27 mouse cellular contexts compared by ENCODE assay signal in genomic region chr15:89292795-89293194, GRCm38 (mm10). TPM values are rescaled to one million over a fixed set of nuclear protein-coding genes. Genes with fewer than 3 reads are reported as not detected.
"Had no signal": no experiment of that assay in that cellular context is flagged by ENCODE, and none has a peak within 500 bp of the region (broad histone marks: within the 10 kb centered on the region; RNA-seq: fewer than 3 reads in every experiment).

No protein-coding gene starts in this region.

- H3K27ac ChIP-seq: limb, embryonic 15.5 days; lung, embryonic 15.5 days; macrophage; midbrain, embryonic 10.5 days; midbrain, embryonic 12.5 days; neural tube, embryonic 13.5 days; neural tube, embryonic 15.5 days; stomach, embryonic 15.5 days had no signal

- H3K4me3 ChIP-seq: limb, embryonic 15.5 days; lung, embryonic 15.5 days; midbrain, embryonic 10.5 days; midbrain, embryonic 12.5 days; myocyte; neural tube, embryonic 13.5 days; neural tube, embryonic 15.5 days; stomach, embryonic 15.5 days had no signal

- ATAC-seq: lung, postnatal 0 days; midbrain, embryonic 16.5 days had no signal

- H3K9ac ChIP-seq: limb, embryonic 15.5 days; lung, embryonic 15.5 days; midbrain, embryonic 12.5 days; neural tube, embryonic 13.5 days; neural tube, embryonic 15.5 days; stomach, embryonic 15.5 days had no signal

- H3K4me1 ChIP-seq: limb, embryonic 15.5 days; midbrain, embryonic 10.5 days; midbrain, embryonic 12.5 days; neural tube, embryonic 13.5 days; neural tube, embryonic 15.5 days; stomach, embryonic 15.5 days had no signal

- H3K9me3 ChIP-seq: limb, embryonic 15.5 days; lung, embryonic 15.5 days; midbrain, embryonic 10.5 days; midbrain, embryonic 12.5 days; neural tube, embryonic 13.5 days; neural tube, embryonic 15.5 days; stomach, embryonic 15.5 days had no signal

- H3K27me3 ChIP-seq: limb, embryonic 15.5 days; lung, embryonic 15.5 days; midbrain, embryonic 12.5 days; neural tube, embryonic 13.5 days; neural tube, embryonic 15.5 days; stomach, embryonic 15.5 days had no signal

- DNase-seq: lung, adult 2 months; lung, postnatal 14 days; lung, postnatal 36 days; midbrain, embryonic 14.5 days; retina, postnatal 1 day; right cerebral cortex, adult 18-20 months; right cerebral cortex, postnatal 25 days; right cerebral cortex, postnatal 4 days; spleen, adult 18-20 months; thymus, adult 18-20 months; thymus, postnatal 14 days; thymus, postnatal 36 days had no signal

- H3K4me2 ChIP-seq: limb, embryonic 15.5 days; lung, embryonic 15.5 days; midbrain, embryonic 12.5 days; neural tube, embryonic 13.5 days; neural tube, embryonic 15.5 days; stomach, embryonic 15.5 days had no signal

RNA-seq across cellular contexts. Expression of gene Adm2, which starts 29.7 kb away (rescaled TPM):
- total RNA-seq: megakaryocyte progenitor cell, adult 5-6 weeks; megakaryocyte-erythroid progenitor cell, adult 5-6 weeks had no signal
- polyA plus RNA-seq: macrophage; midbrain, embryonic 12.5 days; midbrain, embryonic 14.5 days; midbrain, embryonic 16.5 days; neural tube, embryonic 13.5 days; neural tube, embryonic 15.5 days had no signal

RNA-seq across cellular contexts. Expression of gene Miox, which starts 41.4 kb away (rescaled TPM):
- total RNA-seq: megakaryocyte progenitor cell, adult 5-6 weeks; megakaryocyte-erythroid progenitor cell, adult 5-6 weeks had no signal
- polyA plus RNA-seq: limb, embryonic 15.5 days; lung, embryonic 15.5 days; lung, postnatal 0 days; macrophage; midbrain, embryonic 10.5 days; midbrain, embryonic 12.5 days; midbrain, embryonic 14.5 days; midbrain, embryonic 16.5 days; neural tube, embryonic 11.5 days; neural tube, embryonic 13.5 days; neural tube, embryonic 15.5 days; thymus, postnatal 0 days had no signal
